Mouse (Mus musculus) gonadal fat pad, adult 2 months (tissue): ENCODE results near the gene Bcat1. TPM values are rescaled to one million over a fixed set of nuclear protein-coding genes. Genes with fewer than 3 reads are reported as not detected.

Experiments
- DNase-seq: peaks from one replicate; pipeline ENCODE4 v3.0.0-alpha.2; 2012; ENCODE audit warnings: low read depth
- polyA plus RNA-seq: library from polyadenylated mRNA; depleted of rRNA; stranded (reverse); fragments of >200 nt; gene quantifications from 2 replicates; pipeline ENCODE4 v1.2.3, GENCODE M21; 2012; rRNA removed

Bcat1 gene
- polyA plus RNA-seq, 1 experiment = 1.9 TPM

GRCm38 (mm10) chr6:144944435-144945365, 131.3 kb downstream of the Bcat1 start:
- DNase-seq = no peak

Other genes starting within 250 kb of the Bcat1 start
- 5.3 and 7.3 TPM in 2 replicates for gene Lrmp, start 39.5 kb upstream of the Bcat1 start, polyA plus RNA-seq
- gene Casc1, start 134.8 kb upstream of the Bcat1 start, polyA plus RNA-seq = 2.4 and 2.6 TPM in 2 replicates
- gene Etfrf1, start 134.9 kb upstream of the Bcat1 start, polyA plus RNA-seq = 18.3 and 20.6 TPM in 2 replicates
- gene Kras, start 174.1 kb upstream of the Bcat1 start, polyA plus RNA-seq = 16.6 and 18.1 TPM in 2 replicates